Mouse (Mus musculus) limb, embryonic 15.5 days (tissue): ENCODE data around the gene Ndst4. TPM values are rescaled to one million over a fixed set of nuclear protein-coding genes. Genes with fewer than 3 reads are reported as not detected.

ENCODE experiments used
- ATAC-seq: fragments of 200-750 bp; cut with Nextera tagmentation; 2 replicates; pipeline ENCODE4 v1.8.0; 2017; ENCODE audit warnings: low read depth, moderate TSS enrichment; ENCODE audit not compliant: insufficient number of reproducible peaks, low FRiP score, low TSS enrichment
- H3K27ac ChIP-seq: fragments of 300-500 bp; sonication (generic); 2 replicates; pipeline ENCODE4 v1.5.1; 2015; ENCODE audit warnings: moderate library complexity, mild to moderate bottlenecking, inconsistent platforms
- H3K27me3 ChIP-seq: fragments of 300-500 bp; sonication (generic); 2 replicates; pipeline ENCODE4 v1.6.1; 2015; ENCODE audit warnings: inconsistent platforms
- H3K36me3 ChIP-seq: fragments of 300-500 bp; sonication (generic); 2 replicates; pipeline ENCODE4 v1.6.1; 2015; ENCODE audit warnings: inconsistent platforms
- H3K4me1 ChIP-seq: fragments of 300-500 bp; sonication (generic); 2 replicates; pipeline ENCODE4 v1.6.1; 2015; ENCODE audit warnings: inconsistent platforms
- H3K4me2 ChIP-seq: fragments of 300-500 bp; sonication (generic); 2 replicates; pipeline ENCODE4 v1.6.1; 2015; ENCODE audit warnings: mild to moderate bottlenecking, inconsistent platforms
- H3K4me3 ChIP-seq: fragments of 300-500 bp; sonication (generic); 2 replicates; pipeline ENCODE4 v1.5.1; 2015; ENCODE audit warnings: mild to moderate bottlenecking, inconsistent platforms
- H3K9ac ChIP-seq: fragments of 300-500 bp; sonication (generic); 2 replicates; pipeline ENCODE4 v1.6.1; 2015; ENCODE audit warnings: inconsistent platforms
- H3K9me3 ChIP-seq: fragments of 300-500 bp; sonication (generic); 2 replicates; pipeline ENCODE4 v1.6.1; 2016; ENCODE audit warnings: inconsistent platforms
- WGBS: fragments of 180-500 bp; shearing (Covaris S2); methylation state at CpG from one replicate; pipeline ENCODE4 v1.1.7; 2015; 5-methylcytosine and 5-hydroxymethylcytosine counted together
- polyA plus RNA-seq: library from polyadenylated mRNA; unstranded; fragments of >200 nt; fragmentation: Nextera tagmentation; extraction: Ambion mirVana; gene quantifications from 2 replicates; pipeline ENCODE4 v1.2.1, GENCODE M21; 2015

Ndst4 gene
- polyA plus RNA-seq, 1 experiment from 2014 or later = 0.37 TPM

GRCm38 (mm10) chr3:125660884-125661532 is 257.1 kb downstream of the Ndst4 start:
- no peak overlapping the region for H3K9ac ChIP-seq
- no peaks in the 10 kb centered on the region for H3K4me1 ChIP-seq
- H3K4me2 ChIP-seq = no peak overlapping the region
- no peak overlapping the region for H3K4me3 ChIP-seq
- H3K27me3 ChIP-seq = no peaks in the 10 kb centered on the region
- ATAC-seq = no peak
- H3K36me3 ChIP-seq = no peaks in the 10 kb centered on the region
- H3K9me3 ChIP-seq = no peaks in the 10 kb centered on the region
- 42% methylated on average over 2 of the region's 2 CpGs for WGBS
- H3K27ac ChIP-seq = no peak overlapping the region

DNA sequence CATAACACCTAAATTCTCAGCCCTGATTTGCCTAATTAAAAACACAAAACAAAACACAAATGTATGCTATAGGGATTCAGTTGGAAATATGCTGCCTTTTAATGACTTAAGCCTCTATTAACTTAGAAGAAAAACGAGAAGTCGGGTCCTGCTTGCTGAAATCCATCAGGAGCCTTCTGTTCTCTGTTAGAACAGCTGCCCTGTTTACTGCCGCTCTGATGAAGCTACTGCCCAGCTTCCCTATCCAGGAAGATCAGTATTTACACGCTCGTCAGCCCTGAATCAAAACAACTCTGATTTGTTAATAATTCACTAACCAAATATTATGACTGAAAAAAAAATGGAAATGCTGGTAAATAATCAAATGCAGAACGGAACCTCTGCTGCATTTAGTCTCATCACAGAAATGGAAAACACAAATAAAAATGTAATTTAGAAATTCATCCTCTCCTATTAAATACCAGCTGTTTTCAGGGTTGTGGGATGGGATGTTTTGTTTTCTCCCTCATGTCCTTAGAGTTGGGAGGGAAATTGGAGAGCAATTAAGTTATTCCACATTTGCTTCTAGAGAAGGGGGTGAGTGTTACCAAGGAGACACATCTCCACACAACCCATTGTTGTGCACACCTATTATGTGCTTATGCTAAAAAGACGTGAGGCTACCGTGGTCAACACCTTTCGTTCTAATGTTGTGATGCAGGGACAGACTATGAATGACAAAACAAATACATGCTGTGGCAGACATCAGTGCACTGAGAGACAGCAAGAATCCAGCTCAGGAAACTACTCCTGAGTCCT is 270.3 kb downstream of the Ndst4 start:
- H3K36me3 ChIP-seq = no peaks in the 10 kb centered on the region
- H3K4me2 ChIP-seq = no peak overlapping the region
- H3K9me3 ChIP-seq = no peaks in the 10 kb centered on the region
- no peaks in the 10 kb centered on the region for H3K27me3 ChIP-seq
- H3K4me3 ChIP-seq = no peak overlapping the region
- H3K9ac ChIP-seq = no peak overlapping the region
- no peaks in the 10 kb centered on the region for H3K4me1 ChIP-seq
- no peak for ATAC-seq
- WGBS = 50% methylated on average over 9 of the region's 9 CpGs
- no peak overlapping the region for H3K27ac ChIP-seq

GRCm38 (mm10) chr3:125675211-125675896 is 271.5 kb downstream of the Ndst4 start:
- no peaks in the 10 kb centered on the region for H3K27me3 ChIP-seq
- no peak overlapping the region for H3K4me2 ChIP-seq
- H3K9ac ChIP-seq = no peak overlapping the region
- H3K4me1 ChIP-seq = no peaks in the 10 kb centered on the region
- no peak for ATAC-seq
- no peaks in the 10 kb centered on the region for H3K9me3 ChIP-seq
- no peak overlapping the region for H3K27ac ChIP-seq
- no peaks in the 10 kb centered on the region for H3K36me3 ChIP-seq
- H3K4me3 ChIP-seq = no peak overlapping the region
- WGBS = 81% methylated on average over 6 of the region's 6 CpGs

- Histone ChIP-seq H3K9me3 (no peaks in the 10 kb centered on the region), H3K9ac (no peak overlapping the region), H3K4me2 (peak overlapping the region; percentile 12; the same call in 1 of the 2 replicates), H3K4me1 (no peaks in the 10 kb centered on the region), H3K4me3 (peak overlapping the region; percentile 14), H3K27ac (peak overlapping the region; percentile 8; the same call in 1 of the 2 replicates), H3K27me3 (no peaks in the 10 kb centered on the region), H3K36me3 (no peaks in the 10 kb centered on the region)
- no peak for ATAC-seq
- 54% methylated on average over 9 of the region's 9 CpGs for WGBS
Measured at GRCm38 (mm10) chr3:125678924-125679323, 275.0 kb downstream of the Ndst4 start.

DNA sequence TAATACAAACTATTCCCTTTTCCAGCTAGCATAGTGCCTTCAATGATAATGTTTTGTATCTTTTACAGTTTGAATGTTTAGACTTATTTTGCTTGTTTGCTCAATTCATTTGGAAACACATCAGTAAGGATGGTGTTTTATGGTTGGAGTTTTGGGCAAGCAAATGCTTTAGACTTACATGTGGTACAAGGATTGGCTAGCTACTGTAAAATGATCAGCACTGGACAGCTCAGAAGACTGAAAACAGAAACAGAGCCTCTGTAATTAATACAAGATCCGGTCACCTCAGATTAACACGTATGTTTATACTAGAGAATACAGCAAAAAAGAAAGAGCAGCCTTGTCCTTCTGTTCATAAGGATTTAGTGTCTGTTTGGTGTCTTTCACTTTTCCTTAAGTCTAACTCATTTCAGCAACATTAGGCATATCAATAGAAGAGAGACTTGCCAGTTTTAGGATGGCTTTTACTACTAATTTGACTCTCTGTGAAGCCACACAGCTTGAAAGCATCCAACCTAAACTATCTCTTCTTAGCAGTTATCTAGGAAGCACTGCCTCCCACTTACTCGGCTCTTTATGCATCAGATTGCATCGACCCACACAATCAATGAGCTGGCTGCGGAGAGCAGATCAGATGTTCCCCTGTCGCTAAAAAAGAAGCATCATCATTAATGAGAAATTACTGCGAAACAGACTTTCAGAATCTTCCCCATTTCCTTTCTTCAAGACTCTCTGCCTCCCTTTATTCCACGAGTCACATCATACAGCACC is 279.8 kb downstream of the Ndst4 start:
- ATAC-seq = no peak
- no peak overlapping the region for H3K4me3 ChIP-seq

GRCm38 (mm10) chr3:125684583-125684982 is 280.7 kb downstream of the Ndst4 start:
- no peak for ATAC-seq
- Histone ChIP-seq H3K36me3 (no peaks in the 10 kb centered on the region), H3K9ac (no peak overlapping the region), H3K27me3 (no peaks in the 10 kb centered on the region), H3K9me3 (no peaks in the 10 kb centered on the region), H3K4me3 (no peak overlapping the region), H3K4me1 (no peaks in the 10 kb centered on the region), H3K4me2 (no peak overlapping the region), H3K27ac (no peak overlapping the region)
- 74% methylated on average over 1 of the region's 1 CpGs for WGBS

More for the DNA sequence above, 279.8 kb downstream of the Ndst4 start:
- H3K27ac ChIP-seq = no peak overlapping the region
- H3K36me3 ChIP-seq = no peaks in the 10 kb centered on the region
- H3K4me2 ChIP-seq = no peak overlapping the region
- WGBS = 76% methylated on average over 8 of the region's 8 CpGs
- no peak overlapping the region for H3K9ac ChIP-seq
- H3K4me1 ChIP-seq = no peaks in the 10 kb centered on the region
- no peaks in the 10 kb centered on the region for H3K9me3 ChIP-seq
- no peaks in the 10 kb centered on the region for H3K27me3 ChIP-seq

DNA sequence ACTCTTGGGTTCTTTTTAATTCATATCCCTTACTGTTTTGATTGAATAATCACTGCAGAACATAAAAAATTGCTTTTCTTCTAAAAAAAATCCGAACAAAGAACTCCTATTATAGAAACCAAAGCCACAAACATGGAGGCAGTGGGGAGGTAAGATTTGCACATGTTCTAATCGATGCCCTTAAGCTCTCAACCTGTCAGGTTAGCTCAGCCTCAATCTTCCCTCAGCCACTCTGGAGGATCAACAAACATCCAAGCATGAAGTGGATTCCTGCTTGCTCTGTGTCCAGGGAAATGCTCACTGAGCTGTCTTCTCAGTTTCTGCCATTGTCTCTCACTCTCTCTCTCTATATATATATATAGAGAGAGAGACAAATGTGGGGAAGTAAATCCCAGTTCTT is 283.7 kb downstream of the Ndst4 start:
- Histone ChIP-seq H3K36me3 (no peaks in the 10 kb centered on the region), H3K4me1 (no peaks in the 10 kb centered on the region), H3K27ac (no peak overlapping the region), H3K9me3 (no peaks in the 10 kb centered on the region), H3K9ac (no peak overlapping the region), H3K4me3 (no peak overlapping the region), H3K4me2 (no peak overlapping the region), H3K27me3 (no peaks in the 10 kb centered on the region)
- no peak for ATAC-seq
- 70% methylated on average over 2 of the region's 2 CpGs for WGBS

DNA sequence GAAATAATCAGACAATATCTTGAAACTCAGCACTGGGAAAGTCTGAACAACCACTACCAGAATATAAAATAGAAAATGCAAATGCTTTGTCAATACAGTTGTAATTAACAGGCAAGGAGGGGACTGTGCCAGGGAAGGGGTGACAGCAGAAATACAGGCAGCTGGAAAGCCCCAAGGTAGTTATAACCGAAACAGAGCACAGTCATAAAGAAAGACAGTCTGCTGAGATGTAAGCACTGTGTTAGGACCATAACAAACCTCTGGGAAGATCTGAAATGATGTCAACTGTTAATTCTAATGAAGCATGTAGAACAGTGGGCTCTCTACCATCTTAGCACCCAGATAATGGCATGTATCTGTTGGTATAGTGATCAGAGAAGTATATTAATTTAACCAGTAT is 287.1 kb downstream of the Ndst4 start:
- H3K4me2 ChIP-seq = no peak overlapping the region
- 43% methylated on average over 1 of the region's 1 CpGs for WGBS

GRCm38 (mm10) chr3:125722953-125723352 is 319.1 kb downstream of the Ndst4 start:
- H3K27me3 ChIP-seq = no peaks in the 10 kb centered on the region
- no peak overlapping the region for H3K4me3 ChIP-seq
- WGBS = 88% methylated on average over 2 of the region's 2 CpGs
- no peak for ATAC-seq
- no peak overlapping the region for H3K27ac ChIP-seq
- H3K9me3 ChIP-seq = no peaks in the 10 kb centered on the region
- H3K4me2 ChIP-seq = no peak overlapping the region
- H3K36me3 ChIP-seq = no peaks in the 10 kb centered on the region
- no peak overlapping the region for H3K9ac ChIP-seq
- H3K4me1 ChIP-seq = no peaks in the 10 kb centered on the region

More for the DNA sequence above, 287.1 kb downstream of the Ndst4 start:
- Histone ChIP-seq H3K27me3 (no peaks in the 10 kb centered on the region), H3K4me3 (no peak overlapping the region), H3K9me3 (no peaks in the 10 kb centered on the region), H3K36me3 (no peaks in the 10 kb centered on the region), H3K4me1 (no peaks in the 10 kb centered on the region), H3K9ac (no peak overlapping the region), H3K27ac (no peak overlapping the region)
- no peak for ATAC-seq

GRCm38 (mm10) chr3:125734945-125735344 is 331.1 kb downstream of the Ndst4 start:
- Histone ChIP-seq H3K27me3 (no peaks in the 10 kb centered on the region), H3K27ac (no peak overlapping the region), H3K9me3 (no peaks in the 10 kb centered on the region), H3K36me3 (no peaks in the 10 kb centered on the region), H3K4me1 (no peaks in the 10 kb centered on the region), H3K4me3 (no peak overlapping the region), H3K4me2 (no peak overlapping the region), H3K9ac (no peak overlapping the region)
- no peak for ATAC-seq
- WGBS = 59% methylated on average over 2 of the region's 2 CpGs

- no peak overlapping the region for H3K27ac ChIP-seq
- no peak overlapping the region for H3K9ac ChIP-seq
- 12% methylated on average over 3 of the region's 3 CpGs for WGBS
- H3K36me3 ChIP-seq = no peaks in the 10 kb centered on the region
- no peaks in the 10 kb centered on the region for H3K27me3 ChIP-seq
- H3K4me2 ChIP-seq = no peak overlapping the region
- no peak for ATAC-seq
- H3K4me1 ChIP-seq = no peaks in the 10 kb centered on the region
- H3K9me3 ChIP-seq = no peaks in the 10 kb centered on the region
- H3K4me3 ChIP-seq = no peak overlapping the region
Measured at GRCm38 (mm10) chr3:125744468-125745141, 340.7 kb downstream of the Ndst4 start.
